Mouse (Mus musculus) lung, embryonic 16.5 days (tissue): Measurements from ENCODE around the gene Olfr1123. TPM values are rescaled to one million over a fixed set of nuclear protein-coding genes. Genes with fewer than 3 reads are reported as not detected.
"Not testable (repeated sequence)": the region's sequence is repeated elsewhere in the genome, so short reads cannot be mapped to it uniquely, and the experiment has no call there.

Experiments used
- ATAC-seq: fragments of 200-750 bp; cut with Nextera tagmentation; 2 replicates; pipeline ENCODE4 v1.8.0; 2017; ENCODE audit warnings: low read depth, mild to moderate bottlenecking, moderate library complexity
- H3K27ac ChIP-seq: fragments of 300-500 bp; sonication (generic); 2 replicates; pipeline ENCODE4 v1.5.1; 2014; ENCODE audit warnings: mild to moderate bottlenecking, control low read depth, low read length
- H3K27me3 ChIP-seq: fragments of 300-500 bp; sonication (generic); 2 replicates; pipeline ENCODE4 v1.6.1; 2014; ENCODE audit warnings: low read depth, low read length, mixed read lengths; ENCODE audit not compliant: control insufficient read depth, insufficient read depth
- H3K36me3 ChIP-seq: fragments of 300-500 bp; sonication (generic); 2 replicates; pipeline ENCODE4 v1.6.1; 2014; ENCODE audit warnings: low read length; ENCODE audit not compliant: control insufficient read depth, insufficient read depth
- H3K4me1 ChIP-seq: fragments of 300-500 bp; sonication (generic); replicated peaks from 2 replicates; pipeline ENCODE4 v1.6.1; 2014; ENCODE audit warnings: low read length, mixed read lengths; ENCODE audit not compliant: control insufficient read depth, insufficient read depth
- H3K4me2 ChIP-seq: fragments of 300-500 bp; sonication (generic); 2 replicates; pipeline ENCODE4 v1.6.1; 2014; ENCODE audit warnings: low read depth, low read length, control low read depth
- H3K4me3 ChIP-seq: fragments of 300-500 bp; sonication (generic); 2 replicates; pipeline ENCODE4 v1.5.1; 2014; ENCODE audit warnings: mild to moderate bottlenecking, low read length, control low read depth
- H3K9ac ChIP-seq: fragments of 300-500 bp; sonication (generic); 2 replicates; pipeline ENCODE4 v1.6.1; 2014; ENCODE audit warnings: low read length, control low read depth
- H3K9me3 ChIP-seq: fragments of 300-500 bp; sonication (generic); 2 replicates; pipeline ENCODE4 v1.6.1; 2016; ENCODE audit warnings: low read length; ENCODE audit not compliant: control insufficient read depth
- WGBS: fragments of 180-500 bp; shearing (Covaris S2); extraction: QIAGEN DNeasy Blood & Tissue Kit; methylation state at CpG from one replicate; pipeline ENCODE4 v1.1.7; 2014; 5-methylcytosine and 5-hydroxymethylcytosine counted together
- polyA plus RNA-seq: library from polyadenylated mRNA; unstranded; fragments of >200 nt; fragmentation: Nextera tagmentation; extraction: Ambion mirVana; gene quantifications from 2 replicates; pipeline ENCODE4 v1.2.1, GENCODE M21; 2015

The Olfr1123 gene
- not detected in 2 replicates for polyA plus RNA-seq

DNA sequence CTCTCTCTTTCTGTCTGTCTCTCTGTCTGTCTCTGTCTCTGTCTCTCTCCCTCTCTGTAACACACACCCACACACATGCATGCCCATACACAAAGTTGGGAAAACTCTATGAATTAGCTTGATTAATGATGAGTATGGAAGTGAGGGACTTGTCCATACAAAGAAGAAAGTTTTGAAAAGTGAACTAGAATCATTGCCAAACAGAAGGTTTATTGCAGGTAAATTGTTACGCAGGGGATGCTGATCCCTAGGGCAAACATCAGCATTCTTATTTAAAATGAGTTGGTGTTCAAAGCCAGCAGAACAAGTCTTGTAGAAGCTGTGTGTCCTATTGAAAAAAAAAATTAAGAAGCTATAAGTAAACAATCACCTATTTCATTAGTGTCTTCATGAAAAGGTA lies at the start of gene Olfr1123:
TSS of gene Olfr1123 (plus strand) at position 301 of the 400 bp plus-strand sequence.
- Histone ChIP-seq H3K36me3 (no peaks in the 10 kb centered on the region), H3K4me2 (no peak within 1 kb of the TSS), H3K27ac (no peak within 1 kb of the TSS), H3K27me3 (no peaks in the 10 kb centered on the region), H3K4me1 (no peaks in the 10 kb centered on the region), H3K9ac (no peak within 1 kb of the TSS), H3K4me3 (no peak within 1 kb of the TSS), H3K9me3 (no peaks in the 10 kb centered on the region)
- ATAC-seq = no peak
- 86% methylated on average over 1 of the region's 1 CpGs for WGBS

DNA sequence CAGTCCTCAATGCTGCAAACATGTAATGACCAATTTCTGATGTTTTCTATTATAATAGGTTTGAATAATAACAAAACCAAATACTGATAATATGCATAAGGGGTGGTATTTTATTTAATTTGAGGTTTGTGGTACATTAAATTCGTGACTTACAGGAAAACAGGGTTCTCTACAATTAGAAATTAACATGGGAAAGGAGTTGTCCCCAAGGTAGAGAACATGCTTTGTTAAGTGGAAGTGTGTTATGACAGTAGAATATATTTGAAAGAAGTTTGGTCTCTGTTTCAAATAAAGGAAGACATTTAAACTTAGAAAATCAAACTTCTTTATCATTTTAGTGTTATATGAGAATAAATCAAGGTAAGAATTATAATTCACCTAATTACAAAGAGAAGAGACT lies 46.8 kb upstream of the Olfr1123 start, which contains the start of gene Olfr1121:
TSS of gene Olfr1121 (plus strand) at position 301 of the 400 bp plus-strand sequence.
- Histone ChIP-seq H3K4me1 (no peaks in the 10 kb centered on the region), H3K36me3 (no peaks in the 10 kb centered on the region), H3K9me3 (no peaks in the 10 kb centered on the region), H3K4me3 (no peak within 1 kb of the TSS), H3K27ac (no peak within 1 kb of the TSS), H3K4me2 (no peak within 1 kb of the TSS), H3K9ac (no peak within 1 kb of the TSS), H3K27me3 (no peaks in the 10 kb centered on the region)
- no peak for ATAC-seq
- WGBS = 30% methylated on average over 1 of the region's 1 CpGs

DNA sequence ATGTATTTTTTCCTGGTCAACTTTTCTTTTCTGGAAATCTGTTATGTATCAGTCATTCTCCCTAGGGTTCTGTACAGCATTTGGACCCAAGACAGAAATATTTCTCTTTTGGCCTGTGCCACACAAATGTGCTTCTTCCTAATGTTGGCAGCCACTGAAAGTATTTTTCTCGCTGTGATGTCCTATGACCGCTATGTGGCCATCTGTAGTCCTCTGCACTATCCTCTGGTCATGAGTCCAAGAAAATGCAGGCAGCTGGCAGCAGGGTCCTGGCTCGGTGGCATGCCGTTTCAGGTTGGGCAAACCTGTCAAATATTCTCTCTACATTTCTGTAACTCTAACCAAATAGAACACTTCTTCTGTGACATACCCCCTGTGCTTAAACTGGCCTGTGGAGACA lies 44.7 kb upstream of the Olfr1123 start:
- no peak overlapping the region for H3K4me2 ChIP-seq
- 90% methylated on average over 4 of the region's 4 CpGs for WGBS
- no peak overlapping the region for H3K4me3 ChIP-seq
- H3K4me1 ChIP-seq = no peaks in the 10 kb centered on the region
- no peaks in the 10 kb centered on the region for H3K27me3 ChIP-seq
- H3K36me3 ChIP-seq = no peaks in the 10 kb centered on the region
- H3K27ac ChIP-seq = no peak overlapping the region
- no peak for ATAC-seq
- H3K9ac ChIP-seq = no peak overlapping the region
- H3K9me3 ChIP-seq = no peaks in the 10 kb centered on the region

DNA sequence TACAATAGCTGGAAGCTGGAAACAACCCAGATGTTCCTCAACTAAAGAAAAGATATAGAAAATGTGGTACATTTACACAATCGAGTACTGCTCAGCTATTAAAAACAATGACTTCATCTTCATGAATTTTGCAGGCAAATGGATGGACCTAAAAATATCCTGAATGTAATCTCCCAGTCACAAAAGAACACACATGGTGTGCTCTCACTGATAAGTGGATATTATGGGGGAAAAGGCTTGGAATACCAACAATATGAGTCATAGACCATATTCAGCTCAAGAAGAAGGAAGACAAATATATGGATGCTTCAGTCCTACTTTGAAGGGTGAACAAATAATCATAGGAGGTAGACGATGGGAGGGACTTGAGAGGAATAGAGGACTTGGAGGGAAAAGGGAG lies 32.5 kb upstream of the Olfr1123 start:
- H3K4me3 ChIP-seq = no peak overlapping the region
- H3K27ac ChIP-seq = no peak overlapping the region
- ATAC-seq = no peak
- H3K9ac ChIP-seq = no peak overlapping the region
- WGBS = 59% methylated on average over 2 of the region's 2 CpGs
- H3K4me2 ChIP-seq = no peak overlapping the region
- H3K27me3 ChIP-seq = no peaks in the 10 kb centered on the region
- no peaks in the 10 kb centered on the region; the same call in 1 of the 2 replicates for H3K9me3 ChIP-seq
- H3K36me3 ChIP-seq = no peaks in the 10 kb centered on the region
- no peaks in the 10 kb centered on the region for H3K4me1 ChIP-seq

DNA sequence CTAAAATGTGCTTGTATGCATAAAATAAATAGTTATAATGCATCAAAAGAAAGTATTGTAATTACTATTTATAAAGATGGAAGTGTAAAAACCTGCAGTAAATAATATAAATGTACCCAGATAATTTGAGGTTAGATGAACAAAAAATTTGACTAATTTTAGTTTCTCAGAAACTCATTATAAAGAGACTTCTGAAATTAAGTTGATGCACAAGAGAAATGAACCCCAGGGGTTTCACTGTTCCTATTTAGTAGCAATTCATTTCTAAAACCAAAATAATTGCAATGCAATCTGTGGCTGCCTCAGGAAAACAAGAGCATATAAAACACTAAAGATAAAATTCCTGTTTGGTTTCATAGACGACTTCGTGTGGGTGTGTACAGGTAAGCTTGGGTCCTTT lies 30.9 kb upstream of the Olfr1123 start, which contains the start of gene Olfr1122:
TSS of gene Olfr1122 (plus strand) at position 301 of the 400 bp plus-strand sequence.
- Histone ChIP-seq H3K27ac (no peak within 1 kb of the TSS), H3K9ac (no peak within 1 kb of the TSS), H3K36me3 (no peaks in the 10 kb centered on the region), H3K4me3 (no peak within 1 kb of the TSS), H3K4me2 (no peak within 1 kb of the TSS), H3K9me3 (no peaks in the 10 kb centered on the region; the same call in 1 of the 2 replicates), H3K4me1 (no peaks in the 10 kb centered on the region), H3K27me3 (no peaks in the 10 kb centered on the region)
- no peak for ATAC-seq
- 78% methylated on average over 2 of the region's 2 CpGs for WGBS

DNA sequence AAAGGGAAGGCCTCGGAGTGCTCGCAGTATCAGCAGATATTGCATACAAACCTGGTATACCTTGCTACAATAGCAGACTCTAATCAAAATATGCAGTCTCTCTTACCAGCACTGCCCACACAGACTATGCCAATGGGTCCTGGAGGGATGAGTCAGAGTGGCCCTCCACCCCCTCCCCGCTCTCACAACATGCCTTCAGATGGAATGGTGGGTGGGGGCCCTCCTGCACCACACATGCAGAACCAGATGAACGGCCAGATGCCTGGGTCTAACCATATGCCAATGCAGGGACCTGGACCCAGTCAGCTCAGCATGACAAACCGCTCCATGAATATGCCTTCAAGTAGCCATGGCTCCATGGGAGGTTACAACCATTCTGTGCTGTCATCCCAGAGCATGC lies 22.8 kb upstream of the Olfr1123 start:
- not testable (repeated sequence) for ATAC-seq, H3K4me1 ChIP-seq, H3K9me3 ChIP-seq, H3K36me3 ChIP-seq, H3K27ac ChIP-seq, H3K9ac ChIP-seq, H3K27me3 ChIP-seq, H3K4me3 ChIP-seq, H3K4me2 ChIP-seq
- WGBS = 92% methylated on average over 5 of the region's 5 CpGs

DNA sequence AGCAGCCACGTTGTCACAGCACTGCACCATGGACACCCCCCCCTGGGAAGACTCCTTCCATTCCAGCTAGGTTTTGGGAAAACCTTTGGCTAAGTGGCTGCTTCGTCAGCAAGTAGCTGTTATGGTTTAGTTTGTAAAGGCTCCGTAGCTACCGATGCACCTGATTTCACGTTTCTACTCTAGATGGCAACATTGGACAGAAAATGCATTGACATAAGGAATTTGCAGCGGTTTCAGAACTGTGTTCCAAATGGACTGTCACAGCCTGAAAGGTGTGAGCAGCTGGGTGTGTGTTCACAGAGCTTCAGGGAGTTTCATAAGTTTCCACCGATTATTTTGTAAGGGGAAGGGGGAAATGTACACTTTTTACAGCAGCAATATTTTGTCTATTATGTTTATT lies 21.7 kb upstream of the Olfr1123 start:
- not testable (repeated sequence) for H3K27ac ChIP-seq
- WGBS = 70% methylated on average over 7 of the region's 7 CpGs

GRCm38 (mm10) chr2:87429975-87430374 lies 13.5 kb downstream of the Olfr1123 start, which contains the start of gene Olfr1124:
Gene Olfr1124, plus strand, starts transcription at chr2:87430275.
- no peak within 1 kb of the TSS for H3K27ac ChIP-seq
- no peak for ATAC-seq
- 91% methylated on average over 1 of the region's 1 CpGs for WGBS

More for the DNA sequence above, 21.7 kb upstream of the Olfr1123 start:
- not testable (repeated sequence) for H3K9ac ChIP-seq, H3K9me3 ChIP-seq, H3K4me1 ChIP-seq, H3K4me2 ChIP-seq, H3K27me3 ChIP-seq, H3K36me3 ChIP-seq, ATAC-seq, H3K4me3 ChIP-seq

GRCm38 (mm10) chr2:87437731-87438130 lies 21.3 kb downstream of the Olfr1123 start:
- Histone ChIP-seq H3K4me3 (no peak overlapping the region), H3K27me3 (no peaks in the 10 kb centered on the region), H3K4me1 (no peaks in the 10 kb centered on the region), H3K9ac (no peak overlapping the region), H3K4me2 (no peak overlapping the region), H3K27ac (no peak overlapping the region), H3K9me3 (no peaks in the 10 kb centered on the region), H3K36me3 (no peaks in the 10 kb centered on the region)
- ATAC-seq = no peak
- 86% methylated on average over 16 of the region's 16 CpGs for WGBS

More at GRCm38 (mm10) chr2:87429975-87430374, 13.5 kb downstream of the Olfr1123 start, which contains the start of gene Olfr1124:
- Histone ChIP-seq H3K9ac (no peak within 1 kb of the TSS), H3K27me3 (no peaks in the 10 kb centered on the region), H3K9me3 (no peaks in the 10 kb centered on the region), H3K4me2 (no peak within 1 kb of the TSS), H3K4me3 (no peak within 1 kb of the TSS), H3K36me3 (no peaks in the 10 kb centered on the region), H3K4me1 (no peaks in the 10 kb centered on the region)

DNA sequence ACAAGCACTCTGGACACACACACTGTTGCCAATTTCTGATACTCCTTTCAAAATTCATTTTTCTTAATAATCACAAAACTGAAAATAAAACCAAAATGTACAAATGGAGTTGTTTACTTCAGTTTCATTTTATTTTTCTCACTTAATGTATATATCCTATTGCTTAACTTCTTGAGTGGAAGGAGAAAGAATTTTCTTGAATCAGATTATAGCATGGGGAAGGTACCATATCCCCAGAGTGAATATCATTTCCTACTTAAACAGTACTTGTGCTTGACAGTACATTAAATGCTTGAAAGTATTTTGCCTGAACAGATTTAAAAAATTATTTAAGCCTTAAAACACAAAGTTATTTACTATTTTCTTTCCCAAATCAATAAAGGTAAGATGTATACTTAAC lies 37.2 kb downstream of the Olfr1123 start, which contains the start of gene Olfr1126:
TSS of gene Olfr1126 (plus strand) at position 301 of the 400 bp plus-strand sequence.
- Histone ChIP-seq H3K27ac (no peak within 1 kb of the TSS), H3K4me2 (no peak within 1 kb of the TSS), H3K27me3 (no peaks in the 10 kb centered on the region), H3K36me3 (no peaks in the 10 kb centered on the region), H3K4me1 (no peaks in the 10 kb centered on the region), H3K4me3 (no peak within 1 kb of the TSS), H3K9ac (no peak within 1 kb of the TSS), H3K9me3 (no peaks in the 10 kb centered on the region)
- ATAC-seq = no peak
